Mouse (Mus musculus): ENCODE data around the gene Ptpn18. TPM values are rescaled to one million over a fixed set of nuclear protein-coding genes. Genes with fewer than 3 reads are reported as not detected.

The Ptpn18 gene
- total RNA-seq, 2 experiments from 2014 or later = 55.5 to 316 TPM

DNA sequence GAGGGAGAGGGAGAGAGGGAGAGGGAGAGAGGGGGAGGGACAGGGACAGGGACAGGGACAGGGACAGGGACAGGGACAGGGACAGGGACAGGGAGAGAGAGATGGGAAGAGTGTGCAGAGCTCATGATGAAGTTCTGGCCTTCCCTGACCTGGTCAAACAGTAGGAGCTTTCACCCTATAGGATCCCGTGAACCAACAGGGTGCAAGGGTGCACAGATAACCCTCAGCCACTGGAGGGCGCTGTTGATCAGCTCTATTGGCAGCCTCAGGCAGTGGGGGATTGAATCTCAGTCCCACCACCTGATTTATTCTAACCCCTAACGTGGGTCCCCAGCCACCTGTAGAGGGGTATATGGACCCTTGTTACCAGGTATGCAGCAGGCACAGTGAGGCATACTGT is 51.5 kb downstream of the Ptpn18 start:
- peak; percentile 81 for ATAC-seq (replicated peaks; ENCODE audit: poor library complexity)

- ATAC-seq (replicated peaks; ENCODE audit: poor library complexity) = no peak
Observed at GRCm38 (mm10) chr1:34513068-34513467, 53.5 kb downstream of the Ptpn18 start.

DNA sequence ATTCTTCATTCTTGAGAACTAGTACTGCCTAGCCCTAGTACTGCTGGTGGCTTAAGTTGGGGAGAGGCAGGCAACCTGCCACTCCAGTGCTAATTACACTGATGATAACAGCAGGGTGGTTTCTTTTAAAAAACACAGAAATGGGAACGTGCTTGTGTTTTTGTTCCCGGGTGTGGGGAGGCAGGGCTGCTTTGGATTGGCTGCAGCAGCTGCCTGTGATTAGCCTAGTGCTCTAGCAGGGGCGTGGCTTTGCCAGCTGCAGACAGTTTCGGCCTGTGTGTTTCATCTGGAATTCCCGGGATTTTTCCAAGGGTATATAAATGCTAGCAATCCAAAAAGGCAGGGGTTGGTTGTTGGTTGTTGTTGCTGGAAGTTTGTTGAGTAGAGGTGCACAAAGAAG is 57.0 kb downstream of the Ptpn18 start:
- ATAC-seq (replicated peaks; ENCODE audit: poor library complexity) = 0 out of 2 replicates have a peak, but pooled peaks have one; percentile 15

DNA sequence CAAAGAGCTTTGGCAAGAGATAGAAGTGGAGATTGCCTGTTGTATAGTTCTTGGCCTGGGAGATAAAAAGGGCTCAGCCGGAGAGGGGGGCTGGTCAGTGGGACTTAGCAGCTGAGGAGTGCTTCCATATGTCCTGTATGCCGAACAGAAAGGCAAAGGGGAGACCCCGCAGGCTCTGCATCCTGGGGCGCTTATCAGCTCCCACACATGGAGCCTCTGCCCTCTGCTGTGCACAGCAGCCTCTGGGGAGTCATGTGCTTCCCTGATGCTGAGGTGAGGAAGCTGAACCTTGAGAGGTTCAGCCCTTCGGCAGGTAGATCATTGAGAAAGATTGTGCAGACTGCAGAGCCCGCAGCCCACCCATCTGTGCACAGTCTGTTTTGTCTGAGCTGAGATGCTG is 57.7 kb downstream of the Ptpn18 start:
- ATAC-seq (replicated peaks; ENCODE audit: poor library complexity) = peak; percentile 21; the same call in 1 of the 2 replicates

DNA sequence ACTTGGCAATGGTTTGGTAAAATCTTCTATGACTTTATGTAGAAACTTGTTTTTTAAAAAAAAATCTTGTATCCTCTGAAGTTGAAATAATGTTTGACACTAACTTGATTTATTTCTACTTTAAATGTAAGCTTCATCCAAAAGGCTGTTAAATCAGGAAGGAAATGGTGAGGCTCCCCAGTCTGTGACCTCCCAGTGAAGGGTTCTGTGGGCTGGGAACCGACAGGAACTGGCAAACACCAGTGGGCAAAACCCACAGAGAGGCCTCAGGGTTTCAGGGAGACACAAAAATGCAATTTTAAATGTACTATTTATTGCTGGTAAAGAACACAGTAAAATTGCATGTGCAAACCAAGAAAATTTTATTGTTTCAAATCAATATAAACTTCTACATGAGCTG is 58.2 kb downstream of the Ptpn18 start:
- peak; percentile 41 for ATAC-seq (replicated peaks; ENCODE audit: poor library complexity)

DNA sequence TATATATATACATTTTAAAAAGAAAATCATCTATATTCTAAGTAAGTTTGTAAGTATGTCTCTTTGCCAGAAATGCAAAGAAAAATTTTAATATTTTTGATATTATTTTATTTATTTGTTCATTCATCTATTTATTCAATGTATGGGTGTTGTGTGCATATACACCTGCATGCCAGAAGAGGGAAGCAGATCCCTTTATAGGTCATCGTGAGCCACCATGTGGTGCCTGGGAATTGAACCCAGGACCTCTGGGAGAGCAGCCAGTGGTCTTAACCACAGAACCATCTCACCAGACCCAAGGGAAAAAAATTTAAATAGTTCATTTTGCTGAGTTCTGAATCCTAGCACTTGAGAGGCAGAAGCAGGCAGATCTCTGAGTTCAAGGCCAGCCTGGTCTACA is 58.7 kb downstream of the Ptpn18 start:
- no peak for ATAC-seq (replicated peaks; ENCODE audit: poor library complexity)

DNA sequence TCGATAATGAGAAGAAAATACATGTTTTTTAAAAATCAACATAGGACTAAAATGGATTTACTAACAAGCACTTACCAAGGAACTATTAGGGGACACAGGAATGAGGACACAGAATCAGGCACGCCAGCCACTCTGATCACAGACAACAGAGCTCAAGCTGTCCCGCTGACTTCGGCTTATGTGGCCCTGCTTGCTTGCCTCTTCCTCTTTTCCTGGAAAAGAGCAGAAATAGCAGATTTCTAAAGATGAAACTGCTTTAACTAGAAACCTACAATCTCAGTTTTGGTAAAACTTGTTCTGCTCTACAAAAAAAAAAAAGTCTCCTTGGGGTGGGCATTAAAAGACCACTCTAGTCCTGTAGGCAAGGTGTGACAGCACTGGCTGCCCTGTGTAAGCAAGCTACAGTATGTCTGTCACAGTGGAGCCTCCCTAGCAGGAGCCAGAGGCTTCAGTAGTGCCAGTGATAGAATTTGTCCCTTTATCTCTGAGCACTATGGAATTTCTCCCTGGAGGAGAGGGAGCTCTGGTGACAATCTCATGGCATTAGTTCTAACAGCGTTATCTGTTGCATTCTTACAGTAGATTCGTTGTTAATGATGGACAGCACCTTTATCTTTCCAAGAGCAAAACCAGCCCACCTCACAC is 62.8 kb downstream of the Ptpn18 start:
- ATAC-seq (replicated peaks; ENCODE audit: poor library complexity) = peak; percentile 46; the same call in 1 of the 2 replicates

DNA sequence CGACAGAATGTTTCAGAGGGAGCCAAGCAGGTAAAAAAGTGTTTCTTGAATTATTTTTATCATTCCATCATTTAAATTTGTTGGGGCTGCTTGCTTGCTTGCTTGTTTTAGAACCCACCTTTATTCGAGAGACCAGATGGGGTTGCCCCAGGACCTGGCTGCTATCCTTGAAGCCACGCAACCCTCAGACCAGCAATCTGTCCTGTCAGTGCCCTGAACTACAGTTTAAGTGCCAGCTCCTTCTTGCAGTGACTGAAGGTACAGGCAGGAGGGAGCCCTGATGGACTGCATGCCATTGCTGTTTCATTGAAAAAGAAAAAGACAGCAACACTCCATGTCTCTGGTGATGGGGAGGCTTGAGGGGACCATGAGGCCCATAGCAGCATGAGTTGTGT is 63.3 kb downstream of the Ptpn18 start:
- no peak for ATAC-seq (replicated peaks; ENCODE audit: poor library complexity)

- no peak for ATAC-seq (replicated peaks; ENCODE audit: poor library complexity)
Observed at GRCm38 (mm10) chr1:34523647-34524046, 64.1 kb downstream of the Ptpn18 start.

Other genes starting within 250 kb of the Ptpn18 start
- 52.4 and 54.5 TPM in 2 replicates for gene Ccdc115, start 20.1 kb upstream of the Ptpn18 start, total RNA-seq (2015)
- gene Ccdc115, start 20.1 kb upstream of the Ptpn18 start, total RNA-seq (2017) = 65.5 and 65.9 TPM in 2 replicates
- gene Imp4, start 19.9 kb upstream of the Ptpn18 start, total RNA-seq (2015) = 53.6 and 69.7 TPM in 2 replicates
- 29.5 and 32.1 TPM in 2 replicates for gene Imp4, start 19.9 kb upstream of the Ptpn18 start, total RNA-seq (2017)
- 0.29 TPM in 1 of 2 replicates, not detected in the other for gene Prss39, start 38.6 kb downstream of the Ptpn18 start, total RNA-seq (2015)
- not detected in 2 replicates for gene Prss39, start 38.6 kb downstream of the Ptpn18 start, total RNA-seq (2017)
- 0.17 TPM in 1 of 2 replicates, not detected in the other for gene Cfc1, start 75.9 kb downstream of the Ptpn18 start, total RNA-seq (2015)
- not detected in 2 replicates for gene Cfc1, start 75.9 kb downstream of the Ptpn18 start, total RNA-seq (2017)
- not detected in 2 replicates for gene Prss40, start 101.2 kb downstream of the Ptpn18 start, total RNA-seq (2015)
- gene Prss40, start 101.2 kb downstream of the Ptpn18 start, total RNA-seq (2017) = not detected in 2 replicates
- gene Amer3, start 119.9 kb downstream of the Ptpn18 start, total RNA-seq (2015) = not detected in 2 replicates
- gene Amer3, start 119.9 kb downstream of the Ptpn18 start, total RNA-seq (2017) = not detected in 2 replicates